Mouse (Mus musculus) ES-E14 (cell line): ENCODE data around the gene Pcbp1.

Experiments used
- CHD2 ChIP-seq: IDR thresholded peaks from 2 replicates; pipeline ENCODE4 v1.6.1; 2014; ENCODE audit warnings: mild to moderate bottlenecking, low read depth, low read length, inconsistent platforms
- HCFC1 ChIP-seq: IDR thresholded peaks from 2 replicates; pipeline ENCODE4 v1.6.1; 2012; ENCODE audit warnings: low read length, inconsistent platforms, borderline replicate concordance; ENCODE audit not compliant: insufficient read depth
- MAFK ChIP-seq: IDR thresholded peaks from 2 replicates; pipeline ENCODE4 v1.6.1; 2014; ENCODE audit warnings: mild to moderate bottlenecking, low read depth, low read length, inconsistent platforms; ENCODE audit not compliant: insufficient read depth
- ZC3H11A ChIP-seq: IDR thresholded peaks from 2 replicates; pipeline ENCODE4 v1.6.1; 2012; ENCODE audit warnings: low read depth, mild to moderate bottlenecking, inconsistent platforms, low read length, borderline replicate concordance
- ZNF384 ChIP-seq: IDR thresholded peaks from 2 replicates; pipeline ENCODE4 v1.6.1; 2012; ENCODE audit warnings: low read depth, low read length, inconsistent platforms

DNA sequence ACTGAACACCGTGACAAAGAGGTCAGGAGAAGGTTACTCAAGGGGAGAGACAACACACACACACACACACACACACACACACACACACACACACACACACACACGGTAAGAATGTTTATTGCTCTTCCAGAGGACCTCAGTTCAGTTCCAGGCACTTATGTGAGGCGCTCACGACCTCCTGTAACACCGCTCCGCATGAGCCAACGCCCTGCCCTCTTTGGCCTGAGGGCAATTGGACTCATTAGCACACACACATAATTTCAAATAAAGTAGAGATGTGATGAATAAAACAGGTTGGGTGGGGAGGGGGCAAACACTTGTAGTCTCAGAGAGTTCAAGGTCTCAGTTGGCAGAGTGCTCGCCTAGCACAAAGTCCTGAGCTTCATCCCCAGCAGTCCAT lies 30.0 kb downstream of the Pcbp1 start:
- TF ChIP-seq HCFC1 (no peak), ZNF384 (no peak), ZC3H11A (no peak), MAFK (no peak), CHD2 (no peak)
